Mouse (Mus musculus): Measurements from ENCODE around the gene Hrc. TPM values are rescaled to one million over a fixed set of nuclear protein-coding genes. Genes with fewer than 3 reads are reported as not detected.

Hrc gene
- polyA plus RNA-seq, 1 experiment from 2014 or later: 28.3 TPM

DNA sequence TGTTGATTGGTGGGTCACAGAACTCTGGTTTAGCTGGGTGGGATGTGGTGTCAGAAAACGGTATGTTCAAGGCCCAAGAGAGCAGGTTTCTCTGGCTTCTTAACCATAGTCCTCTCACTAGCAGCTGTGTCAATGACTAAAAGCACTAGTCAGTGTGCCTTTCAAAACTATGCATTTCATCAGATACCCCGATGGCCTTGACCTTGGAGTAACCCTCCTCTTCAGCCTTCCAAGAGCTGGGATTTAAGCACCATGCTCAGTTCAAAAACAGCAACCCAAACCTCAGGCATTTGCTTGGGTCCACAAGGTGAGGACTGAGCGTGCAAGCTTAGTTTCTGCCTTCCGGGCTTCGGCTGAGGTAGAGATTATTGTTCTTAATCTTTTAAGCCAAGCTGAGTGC lies 37.3 kb downstream of the Hrc start:
- no peak for ATAC-seq (ENCODE audit: insufficient number of reproducible peaks, insufficient read depth, low FRiP score, low read depth)
- Histone ChIP-seq H3K4me1 (ENCODE audit: control insufficient read depth in 2 of 2, insufficient read depth in 2 of 2, low read length in 2 of 2) (peaks cover 10 to 25% of the 10 kb centered on the region in 2 experiments), H3K27me3 (ENCODE audit: control insufficient read depth, insufficient read depth, low read length) (peaks cover 20% of the 10 kb centered on the region), H3K36me3 (ENCODE audit: control insufficient read depth, insufficient read depth, low read length) (peaks cover 52% of the 10 kb centered on the region), H3K9me3 (ENCODE audit: control insufficient read depth, low read length) (no peaks in the 10 kb centered on the region), H3K9ac (ENCODE audit: low read length) (no peak overlapping the region), H3K27ac (replicated peaks in 1 of 2; ENCODE audit: control insufficient read depth in 1 of 2, insufficient read depth in 1 of 2, low read depth in 2 of 2, low read length in 2 of 2) (no peak overlapping the region), H3K4me3 (ENCODE audit: control insufficient read depth in 1 of 2, insufficient read depth in 1 of 2, low read depth in 1 of 2, low read length in 2 of 2) (no peak overlapping the region), H3K4me2 (ENCODE audit: low read length) (no peak overlapping the region)
- 59% methylated on average over 5 of the region's 5 CpGs for WGBS

DNA sequence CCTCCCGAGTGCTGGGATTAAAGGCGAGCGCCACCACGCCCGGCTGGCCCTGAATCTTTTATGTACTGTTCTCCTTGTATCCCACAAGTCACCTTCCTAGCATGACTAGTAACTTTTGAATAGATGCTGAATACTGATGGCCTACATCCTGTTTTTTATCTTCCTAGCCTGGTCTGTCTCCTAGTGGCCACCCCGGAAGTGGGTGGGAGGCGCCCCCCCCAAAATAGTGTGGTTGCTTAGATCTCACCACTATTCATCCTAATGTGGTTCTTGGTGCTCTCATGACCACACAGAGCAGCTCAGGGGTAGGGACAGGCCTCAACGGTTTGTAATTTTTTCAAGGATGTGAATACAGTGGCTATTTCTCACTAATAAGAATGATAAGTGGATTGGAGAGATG lies 39.5 kb downstream of the Hrc start:
- Histone ChIP-seq H3K36me3 (ENCODE audit: control insufficient read depth, insufficient read depth, low read length) (peaks cover 74% of the 10 kb centered on the region), H3K9ac (ENCODE audit: low read length) (no peak overlapping the region)
- ATAC-seq (ENCODE audit: insufficient number of reproducible peaks, insufficient read depth, low FRiP score, low read depth): no peak

DNA sequence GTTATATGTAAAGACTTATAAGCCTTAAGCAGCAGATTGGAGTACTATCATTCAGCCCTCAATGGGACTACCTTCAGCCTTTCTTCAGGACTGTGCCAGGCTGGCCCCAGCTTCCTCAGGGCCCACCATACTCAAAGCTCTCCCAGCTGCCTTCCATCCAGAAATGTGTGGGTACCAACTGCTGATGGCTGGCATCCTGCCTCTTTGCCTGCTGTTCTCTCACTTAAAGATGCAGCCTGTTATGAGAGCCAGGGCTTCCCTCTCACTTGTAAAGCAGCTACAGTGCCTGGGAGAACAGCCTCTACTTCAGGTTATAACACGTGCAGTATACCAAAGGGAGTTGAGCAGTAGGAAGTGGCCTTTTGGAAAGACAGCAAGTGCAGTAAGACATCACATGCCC lies 41.0 kb downstream of the Hrc start:
- no peaks in the 10 kb centered on the region for H3K27me3 ChIP-seq (ENCODE audit: control insufficient read depth, insufficient read depth, low read length)
- peaks cover 0 to 6% of the 10 kb centered on the region in 2 experiments; a peak in 1 of 4 replicates for H3K4me1 ChIP-seq (ENCODE audit: control insufficient read depth in 2 of 2, insufficient read depth in 2 of 2, low read length in 2 of 2)
- WGBS: 94% methylated on average over 1 of the region's 1 CpGs
- H3K9ac ChIP-seq (ENCODE audit: low read length): no peak overlapping the region
- H3K36me3 ChIP-seq (ENCODE audit: control insufficient read depth, insufficient read depth, low read length): peaks cover 89% of the 10 kb centered on the region
- no peak overlapping the region for H3K4me3 ChIP-seq (ENCODE audit: control insufficient read depth in 1 of 2, insufficient read depth in 1 of 2, low read depth in 1 of 2, low read length in 2 of 2)
- H3K9me3 ChIP-seq (ENCODE audit: control insufficient read depth, low read length): no peaks in the 10 kb centered on the region
- no peak overlapping the region for H3K27ac ChIP-seq (replicated peaks in 1 of 2; ENCODE audit: control insufficient read depth in 1 of 2, insufficient read depth in 1 of 2, low read depth in 2 of 2, low read length in 2 of 2)
- no peak for ATAC-seq (ENCODE audit: insufficient number of reproducible peaks, insufficient read depth, low FRiP score, low read depth)
- no peak overlapping the region for H3K4me2 ChIP-seq (ENCODE audit: low read length)

More for the DNA sequence above, 39.5 kb downstream of the Hrc start:
- Histone ChIP-seq H3K27ac (replicated peaks in 1 of 2; ENCODE audit: control insufficient read depth in 1 of 2, insufficient read depth in 1 of 2, low read depth in 2 of 2, low read length in 2 of 2) (no peak overlapping the region), H3K4me1 (ENCODE audit: control insufficient read depth in 2 of 2, insufficient read depth in 2 of 2, low read length in 2 of 2) (peaks cover 3 to 20% of the 10 kb centered on the region in 2 experiments; a peak in 3 of 4 replicates), H3K4me2 (ENCODE audit: low read length) (no peak overlapping the region), H3K27me3 (ENCODE audit: control insufficient read depth, insufficient read depth, low read length) (peaks cover 3% of the 10 kb centered on the region), H3K4me3 (ENCODE audit: control insufficient read depth in 1 of 2, insufficient read depth in 1 of 2, low read depth in 1 of 2, low read length in 2 of 2) (no peak overlapping the region), H3K9me3 (ENCODE audit: control insufficient read depth, low read length) (no peaks in the 10 kb centered on the region)
- WGBS: 92% methylated on average over 8 of the region's 8 CpGs

DNA sequence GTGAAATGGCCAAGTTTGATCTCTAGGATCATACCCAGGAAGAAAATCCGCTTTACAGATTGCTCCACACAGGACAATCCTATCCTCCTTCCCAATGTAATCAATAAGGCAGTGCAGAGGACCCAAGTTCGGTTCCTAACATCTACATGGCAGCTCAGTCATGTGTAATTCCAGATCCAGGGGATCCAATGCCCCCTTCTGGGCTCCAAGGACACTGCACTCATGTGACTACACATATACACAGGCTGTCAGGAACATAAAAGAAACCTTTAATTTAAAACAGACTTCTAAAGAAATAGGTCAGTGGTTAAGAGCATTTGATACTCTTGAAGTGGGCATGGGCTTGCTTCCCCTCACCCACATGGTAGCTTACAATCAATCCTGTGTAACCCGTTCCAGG lies 51.0 kb downstream of the Hrc start:
- no peak overlapping the region for H3K4me3 ChIP-seq (ENCODE audit: control insufficient read depth in 1 of 2, insufficient read depth in 1 of 2, low read depth in 1 of 2, low read length in 2 of 2)
- H3K27ac ChIP-seq (replicated peaks in 1 of 2; ENCODE audit: control insufficient read depth in 1 of 2, insufficient read depth in 1 of 2, low read depth in 2 of 2, low read length in 2 of 2): no peak overlapping the region
- peaks cover 0 to 8% of the 10 kb centered on the region in 2 experiments; a peak in 1 of 4 replicates for H3K4me1 ChIP-seq (ENCODE audit: control insufficient read depth in 2 of 2, insufficient read depth in 2 of 2, low read length in 2 of 2)
- no peaks in the 10 kb centered on the region for H3K9me3 ChIP-seq (ENCODE audit: control insufficient read depth, low read length)
- ATAC-seq (ENCODE audit: insufficient number of reproducible peaks, insufficient read depth, low FRiP score, low read depth): no peak
- no peak overlapping the region for H3K9ac ChIP-seq (ENCODE audit: low read length)
- WGBS: 90% methylated on average over 3 of the region's 3 CpGs
- peaks cover 100% of the 10 kb centered on the region for H3K36me3 ChIP-seq (ENCODE audit: control insufficient read depth, insufficient read depth, low read length)
- H3K4me2 ChIP-seq (ENCODE audit: low read length): no peak overlapping the region
- no peaks in the 10 kb centered on the region for H3K27me3 ChIP-seq (ENCODE audit: control insufficient read depth, insufficient read depth, low read length)

Other genes with a start within 250 kb of the Hrc start
- gene Rcn3, start 243.1 kb upstream of the Hrc start, polyA plus RNA-seq (2014; fragmentation: Nextera tagmentation; extraction: Ambion mirVana): 218 and 262 TPM in 2 replicates
- gene Fcgrt, start 231.4 kb upstream of the Hrc start, polyA plus RNA-seq (2014; fragmentation: Nextera tagmentation; extraction: Ambion mirVana): 50.5 and 53.8 TPM in 2 replicates
- 1,053 and 1,103 TPM in 2 replicates for gene Rps11, start 210.9 kb upstream of the Hrc start, polyA plus RNA-seq (2014; fragmentation: Nextera tagmentation; extraction: Ambion mirVana)
- 878 and 918 TPM in 2 replicates for gene Rpl13a, start 206.5 kb upstream of the Hrc start, polyA plus RNA-seq (2014; fragmentation: Nextera tagmentation; extraction: Ambion mirVana)
- gene Gm45713, start 199.1 kb upstream of the Hrc start, polyA plus RNA-seq (2014; fragmentation: Nextera tagmentation; extraction: Ambion mirVana): 0.34 and 0.58 TPM in 2 replicates
- gene Flt3l, start 198.9 kb upstream of the Hrc start, polyA plus RNA-seq (2014; fragmentation: Nextera tagmentation; extraction: Ambion mirVana): 1.3 and 1.4 TPM in 2 replicates
- 86.3 and 94.5 TPM in 2 replicates for gene Pih1d1, start 181.0 kb upstream of the Hrc start, polyA plus RNA-seq (2014; fragmentation: Nextera tagmentation; extraction: Ambion mirVana)
- 27.8 and 31.2 TPM in 2 replicates for gene Aldh16a1, start 180.7 kb upstream of the Hrc start, polyA plus RNA-seq (2014; fragmentation: Nextera tagmentation; extraction: Ambion mirVana)
- gene Slc17a7, start 171.3 kb upstream of the Hrc start, polyA plus RNA-seq (2014; fragmentation: Nextera tagmentation; extraction: Ambion mirVana): 5.3 and 7.8 TPM in 2 replicates
- gene Gfy, start 155.7 kb upstream of the Hrc start, polyA plus RNA-seq (2014; fragmentation: Nextera tagmentation; extraction: Ambion mirVana): not detected in 2 replicates
- gene Pth2, start 154.3 kb upstream of the Hrc start, polyA plus RNA-seq (2014; fragmentation: Nextera tagmentation; extraction: Ambion mirVana): 0.61 TPM in 1 of 2 replicates, not detected in the other
- 0.32 and 0.54 TPM in 2 replicates for gene Ccdc155, start 130.4 kb upstream of the Hrc start, polyA plus RNA-seq (2014; fragmentation: Nextera tagmentation; extraction: Ambion mirVana)
- gene Dkkl1, start 123.1 kb upstream of the Hrc start, polyA plus RNA-seq (2014; fragmentation: Nextera tagmentation; extraction: Ambion mirVana): 0.65 and 1.7 TPM in 2 replicates
- gene Tead2, start 119.5 kb upstream of the Hrc start, polyA plus RNA-seq (2014; fragmentation: Nextera tagmentation; extraction: Ambion mirVana): 106 and 111 TPM in 2 replicates
- gene Cd37, start 96.2 kb upstream of the Hrc start, polyA plus RNA-seq (2014; fragmentation: Nextera tagmentation; extraction: Ambion mirVana): 1.7 and 1.9 TPM in 2 replicates
- gene Slc6a16, start 94.2 kb upstream of the Hrc start, polyA plus RNA-seq (2014; fragmentation: Nextera tagmentation; extraction: Ambion mirVana): 0.38 TPM in 1 of 2 replicates, not detected in the other
- gene Slc6a21, start 57.8 kb upstream of the Hrc start, polyA plus RNA-seq (2014; fragmentation: Nextera tagmentation; extraction: Ambion mirVana): not detected in 2 replicates
- gene Trpm4, start 1.5 kb upstream of the Hrc start, polyA plus RNA-seq (2014; fragmentation: Nextera tagmentation; extraction: Ambion mirVana): 11.1 and 12.4 TPM in 2 replicates
- 2.7 and 2.8 TPM in 2 replicates for gene Ppfia3, start 31.7 kb downstream of the Hrc start, polyA plus RNA-seq (2014; fragmentation: Nextera tagmentation; extraction: Ambion mirVana)
- gene Lin7b, start 35.3 kb downstream of the Hrc start, polyA plus RNA-seq (2014; fragmentation: Nextera tagmentation; extraction: Ambion mirVana): 1.0 and 1.1 TPM in 2 replicates
- 64.1 and 65.2 TPM in 2 replicates for gene Snrnp70, start 60.5 kb downstream of the Hrc start, polyA plus RNA-seq (2014; fragmentation: Nextera tagmentation; extraction: Ambion mirVana)
- gene Kcna7, start 70.4 kb downstream of the Hrc start, polyA plus RNA-seq (2014; fragmentation: Nextera tagmentation; extraction: Ambion mirVana): 0.32 and 0.38 TPM in 2 replicates
- 1.0 and 1.6 TPM in 2 replicates for gene Ntf5, start 78.4 kb downstream of the Hrc start, polyA plus RNA-seq (2014; fragmentation: Nextera tagmentation; extraction: Ambion mirVana)
- not detected in 2 replicates for gene Lhb, start 85.5 kb downstream of the Hrc start, polyA plus RNA-seq (2014; fragmentation: Nextera tagmentation; extraction: Ambion mirVana)
- gene Gys1, start 99.6 kb downstream of the Hrc start, polyA plus RNA-seq (2014; fragmentation: Nextera tagmentation; extraction: Ambion mirVana): 99.1 and 105 TPM in 2 replicates
- 66.4 and 68.1 TPM in 2 replicates for gene Ruvbl2, start 102.8 kb downstream of the Hrc start, polyA plus RNA-seq (2014; fragmentation: Nextera tagmentation; extraction: Ambion mirVana)
- 3,513 and 3,606 TPM in 2 replicates for gene Ftl1, start 124.6 kb downstream of the Hrc start, polyA plus RNA-seq (2014; fragmentation: Nextera tagmentation; extraction: Ambion mirVana)
- gene Bax, start 131.6 kb downstream of the Hrc start, polyA plus RNA-seq (2014; fragmentation: Nextera tagmentation; extraction: Ambion mirVana): 89.9 and 102 TPM in 2 replicates
- gene Tulp2, start 146.6 kb downstream of the Hrc start, polyA plus RNA-seq (2014; fragmentation: Nextera tagmentation; extraction: Ambion mirVana): 0.42 and 0.71 TPM in 2 replicates
- gene Gm45808, start 151.5 kb downstream of the Hrc start, polyA plus RNA-seq (2014; fragmentation: Nextera tagmentation; extraction: Ambion mirVana): not detected in 2 replicates
- 5.2 and 5.7 TPM in 2 replicates for gene Dhdh, start 153.5 kb downstream of the Hrc start, polyA plus RNA-seq (2014; fragmentation: Nextera tagmentation; extraction: Ambion mirVana)
- 159 and 160 TPM in 2 replicates for gene Nucb1, start 175.1 kb downstream of the Hrc start, polyA plus RNA-seq (2014; fragmentation: Nextera tagmentation; extraction: Ambion mirVana)
- 20.5 and 23.3 TPM in 2 replicates for gene Ppp1r15a, start 191.0 kb downstream of the Hrc start, polyA plus RNA-seq (2014; fragmentation: Nextera tagmentation; extraction: Ambion mirVana)
- 0.80 and 1.2 TPM in 2 replicates for gene Plekha4, start 191.0 kb downstream of the Hrc start, polyA plus RNA-seq (2014; fragmentation: Nextera tagmentation; extraction: Ambion mirVana)
- 0.20 and 0.26 TPM in 2 replicates for gene Hsd17b14, start 219.6 kb downstream of the Hrc start, polyA plus RNA-seq (2014; fragmentation: Nextera tagmentation; extraction: Ambion mirVana)
- 66.0 and 72.0 TPM in 2 replicates for gene Bcat2, start 234.9 kb downstream of the Hrc start, polyA plus RNA-seq (2014; fragmentation: Nextera tagmentation; extraction: Ambion mirVana)